Mouse (Mus musculus) inflammation-experienced regulatory T-cells, adult 16 weeks (primary cell): ENCODE measurements around the gene Mrps14. TPM values are rescaled to one million over a fixed set of nuclear protein-coding genes. Genes with fewer than 3 reads are reported as not detected.

ENCODE experiments used
- polyA plus RNA-seq: library from polyadenylated mRNA; unstranded; fragments of 100-300 nt; shearing (Covaris generic); gene quantifications from one replicate; pipeline ENCODE4 v1.2.1, GENCODE M21; 2017

Gene Mrps14
- 192 TPM for polyA plus RNA-seq

DNA sequence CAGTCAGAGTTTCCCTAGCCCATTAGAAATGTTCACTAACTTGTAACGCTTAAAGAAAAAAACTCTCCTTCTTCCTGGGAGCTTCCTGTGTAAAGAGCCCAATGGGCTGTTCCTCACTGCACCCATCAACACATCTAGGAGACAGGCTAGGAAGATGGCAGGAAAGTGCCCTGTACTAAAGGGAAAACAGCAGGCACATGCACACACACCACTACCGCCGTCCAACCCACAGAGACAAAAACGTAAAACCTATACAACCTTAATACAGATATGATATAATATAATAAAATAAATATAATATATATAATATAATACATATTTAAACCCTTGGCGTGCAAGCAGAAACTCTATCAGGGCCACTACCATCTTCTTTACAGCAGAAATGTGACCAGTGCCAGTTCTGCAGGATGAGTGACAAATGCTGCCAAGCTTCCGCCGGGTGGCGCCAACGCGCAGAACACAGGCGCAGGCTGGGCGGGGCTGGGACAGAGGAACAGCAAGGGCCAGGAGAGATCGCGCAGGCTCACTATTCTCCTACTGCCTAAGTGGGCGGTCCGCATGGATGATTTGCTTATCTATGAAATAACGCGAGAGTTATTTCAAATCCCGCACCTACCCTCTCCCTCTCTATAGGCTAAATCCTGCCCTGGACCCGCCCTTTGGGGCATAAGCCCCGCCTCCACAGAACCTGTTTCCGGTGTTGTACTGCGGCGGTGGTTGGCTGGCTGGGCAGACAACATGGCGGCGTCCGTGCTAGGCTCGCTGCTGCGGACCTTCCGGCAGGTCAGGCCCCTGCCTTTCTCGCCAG lies at the start of gene Mrps14:
Mrps14 (plus strand) TSS at position 687 of the 808 bp plus-strand sequence.

DNA sequence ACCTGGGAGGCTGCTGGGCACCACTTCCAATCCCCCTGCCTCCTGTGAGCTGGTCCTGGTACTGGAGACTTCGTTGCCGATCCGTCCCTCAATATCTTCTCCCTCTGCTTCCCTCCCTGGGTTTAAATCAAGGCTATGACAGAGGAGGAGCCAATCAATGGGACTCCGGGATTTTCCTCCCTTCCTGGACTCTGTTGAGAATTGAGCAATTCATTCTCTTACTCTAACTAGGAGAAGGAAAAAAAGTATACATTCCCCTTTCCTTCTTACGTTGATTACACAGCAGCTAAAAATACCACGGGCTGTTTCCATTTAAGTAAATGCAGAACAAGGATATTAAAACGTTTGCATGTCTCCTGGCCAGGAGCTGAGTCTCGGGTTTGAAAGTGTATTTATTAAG lies 41.5 kb upstream of the Mrps14 start, which contains the start of gene Tnn:
Tnn (minus strand) TSS at position 101 of the 400 bp plus-strand sequence.

DNA sequence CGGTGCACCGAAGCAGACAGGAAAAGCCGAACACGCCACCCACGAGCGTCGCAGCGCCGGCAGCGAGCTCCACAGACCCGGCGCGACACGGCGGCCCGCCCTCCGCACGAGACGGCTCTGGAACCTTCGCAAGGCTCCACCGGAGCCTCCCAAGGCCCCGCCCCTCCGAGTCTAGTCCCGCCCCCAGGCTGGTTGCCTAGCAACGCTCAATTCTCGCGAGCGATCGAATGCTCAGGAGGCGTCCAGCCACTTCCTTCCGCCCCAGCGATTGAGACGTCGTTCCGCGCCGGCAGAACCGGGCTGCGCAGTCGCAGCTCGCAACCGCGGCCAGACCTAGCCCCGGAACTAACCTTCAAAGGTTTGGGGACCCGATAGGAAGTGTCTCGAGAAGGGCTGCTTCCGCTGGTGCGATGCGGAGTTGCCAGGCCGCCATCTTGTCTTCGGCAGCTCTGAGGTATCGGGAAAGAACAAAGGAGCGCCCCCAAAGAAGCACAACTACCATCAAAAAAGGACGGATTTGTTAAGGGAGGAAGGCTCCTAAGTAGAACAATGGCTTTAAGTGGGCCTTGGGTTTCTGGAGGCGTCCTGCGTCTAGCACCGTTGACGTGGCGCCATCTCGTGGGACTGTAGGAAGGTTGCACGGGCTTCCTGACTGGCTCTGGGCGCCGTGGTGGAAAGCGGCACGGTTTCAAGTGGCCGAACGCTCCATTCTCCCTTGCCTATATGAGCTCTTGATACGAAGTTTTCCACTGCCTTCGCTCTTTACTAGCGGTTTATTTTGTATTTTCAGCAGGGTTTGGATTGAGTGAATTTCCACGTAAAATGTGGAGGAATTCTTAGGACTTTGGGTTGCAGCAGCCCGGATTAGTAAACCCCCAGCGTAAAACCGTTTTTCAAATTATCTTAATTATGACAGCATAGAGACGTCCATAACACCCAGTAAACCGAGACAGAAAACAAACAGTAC lies 18.0 kb downstream of the Mrps14 start, which contains the start of gene Cacybp:
Cacybp (minus strand) TSS at position 173 of the 967 bp plus-strand sequence.

Other genes with a start within 250 kb of the Mrps14 start
- 366 TPM for gene 4930523C07Rik, start 150.8 kb upstream of the Mrps14 start, polyA plus RNA-seq
- gene Tnn, start 41.6 kb upstream of the Mrps14 start, polyA plus RNA-seq, result not detected
- gene Cacybp, start 17.7 kb downstream of the Mrps14 start, polyA plus RNA-seq, result 135 TPM